Mouse (Mus musculus) kidney, adult 2 months (tissue): ENCODE data around the gene Usp29. TPM values are rescaled to one million over a fixed set of nuclear protein-coding genes. Genes with fewer than 3 reads are reported as not detected.

Experiments
- DNase-seq: peaks from one replicate; pipeline ENCODE4 v3.0.0; 2021
- H3K27ac ChIP-seq: fragments of 200-500 bp; 2 replicates; pipeline ENCODE4 v1.5.1; 2012; ENCODE audit warnings: low read depth, low read length, control low read depth, inconsistent platforms; ENCODE audit not compliant: insufficient read depth
- H3K27me3 ChIP-seq: fragments of 200-500 bp; replicated peaks from 2 replicates; pipeline ENCODE4 v1.6.1; 2012; ENCODE audit warnings: mild to moderate bottlenecking, moderate library complexity, low read length, inconsistent platforms; ENCODE audit not compliant: control insufficient read depth, insufficient read depth
- H3K36me3 ChIP-seq: fragments of 200-500 bp; 2 replicates; pipeline ENCODE4 v1.6.1; 2012; ENCODE audit warnings: mild to moderate bottlenecking, moderate library complexity, low read length, inconsistent platforms; ENCODE audit not compliant: control insufficient read depth, insufficient read depth
- H3K4me1 ChIP-seq: fragments of 200-500 bp; 2 replicates; pipeline ENCODE4 v1.6.1; 2011; ENCODE audit warnings: low read length; ENCODE audit not compliant: control insufficient read depth, insufficient read depth
- H3K4me3 ChIP-seq: fragments of 200-500 bp; 2 replicates; pipeline ENCODE4 v1.5.1; 2011; ENCODE audit warnings: mild to moderate bottlenecking, low read depth, low read length, control low read depth; ENCODE audit not compliant: insufficient read depth
- CTCF ChIP-seq: fragments of 200-500 bp; conservative IDR thresholded peaks from 2 replicates; pipeline ENCODE4 v1.5.1; 2011; ENCODE audit warnings: low read depth, mild to moderate bottlenecking, control low read depth, low read length, moderate library complexity, mixed read lengths; ENCODE audit not compliant: insufficient read depth, insufficient read length
- POLR2A ChIP-seq: fragments of 200-500 bp; IDR thresholded peaks from one replicate; pipeline ENCODE4 v1.6.1; 2011; ENCODE audit warnings: low read depth, low read length, control low read depth
- whole genome bisulfite sequencing: fragments of 180-500 bp; shearing (Covaris S2); methylation state at CpG from one replicate; pipeline ENCODE4 v1.1.7; 2018; 5-methylcytosine and 5-hydroxymethylcytosine counted together
- polyA plus RNA-seq: library from polyadenylated mRNA; depleted of rRNA; stranded (reverse); fragments of >200 nt; gene quantifications from 2 replicates; pipeline ENCODE4 v1.2.3, GENCODE M21; 2012

Gene Usp29
- polyA plus RNA-seq, 1 experiment, result 0.17 TPM

DNA sequence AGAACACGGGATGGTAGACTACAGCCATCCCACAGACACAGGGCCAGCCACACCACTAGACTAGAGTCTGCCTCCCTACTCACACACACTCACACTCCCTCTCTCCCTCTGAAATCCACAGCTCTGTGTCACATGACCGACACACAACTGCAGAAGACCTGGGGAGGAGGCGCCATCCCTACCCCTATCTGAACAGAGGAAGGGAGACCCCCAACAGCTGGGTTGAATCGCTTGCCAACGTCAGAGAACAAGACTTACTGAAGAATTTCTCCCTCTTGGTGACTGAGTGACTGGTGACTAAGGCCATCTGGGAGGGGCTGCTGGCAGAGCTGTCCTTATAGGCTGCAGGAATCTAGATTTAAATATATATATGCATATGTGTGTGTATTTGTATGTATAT lies 181.4 kb downstream of the Usp29 start:
- Histone ChIP-seq H3K4me1 (no peaks in the 10 kb centered on the region), H3K27ac (no peak overlapping the region), H3K27me3 (no peaks in the 10 kb centered on the region), H3K36me3 (no peaks in the 10 kb centered on the region), H3K4me3 (no peak overlapping the region)
- no peak for DNase-seq
- 80% methylated on average over 5 of the region's 5 CpGs for WGBS
- TF ChIP-seq CTCF (no peak), POLR2A (no peak)

DNA sequence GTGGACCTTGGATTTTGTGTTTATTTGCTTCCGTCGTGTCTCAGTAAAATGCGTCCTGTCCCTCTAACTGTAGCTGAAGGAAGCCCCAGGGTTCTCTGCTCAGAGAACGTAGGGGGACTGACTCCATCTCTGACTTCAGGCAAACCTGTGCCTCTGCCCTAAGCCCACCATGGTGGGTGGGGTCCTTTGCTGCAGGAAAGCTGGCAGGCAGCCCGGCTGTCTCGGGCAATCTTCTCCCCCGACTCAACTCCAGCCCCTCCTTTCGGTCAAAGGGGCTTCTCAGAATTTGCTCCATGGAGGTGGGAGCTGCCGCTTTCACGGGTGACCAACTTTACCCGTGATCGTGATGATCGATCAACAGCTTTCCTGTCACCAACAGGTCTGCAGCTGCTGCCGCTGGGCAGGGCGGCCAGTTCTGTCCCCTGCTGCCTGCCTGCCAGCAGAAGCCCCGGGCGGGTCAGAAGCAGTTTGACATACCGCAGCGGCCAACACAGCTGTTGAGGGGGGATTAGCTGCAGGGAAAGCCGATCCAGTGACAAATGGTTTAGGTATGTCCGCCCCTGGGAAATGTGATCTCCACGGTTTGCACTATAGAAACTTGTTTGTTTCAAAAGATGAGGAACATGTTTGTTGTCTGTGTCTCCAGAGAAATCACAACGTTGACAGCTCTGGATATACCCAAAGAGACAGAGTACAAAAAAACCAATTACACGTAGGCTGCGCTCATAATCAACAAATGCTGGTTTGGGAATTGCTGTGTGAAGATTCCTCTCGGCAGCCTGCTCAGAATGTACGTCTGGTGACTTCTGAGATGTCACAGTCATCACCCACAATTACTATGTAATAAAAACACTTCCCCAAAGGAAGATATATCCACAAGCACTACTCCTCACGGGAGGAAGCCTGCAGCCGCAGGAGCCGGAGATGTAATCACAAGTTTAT lies 183.3 kb downstream of the Usp29 start:
- 14% methylated on average over 30 of the region's 30 CpGs for WGBS
- Histone ChIP-seq H3K4me3 (0 out of 2 replicates have a peak overlapping the region, but pooled peaks have one; percentile 22), H3K36me3 (no peaks in the 10 kb centered on the region), H3K27ac (no peak overlapping the region), H3K4me1 (no peaks in the 10 kb centered on the region), H3K27me3 (no peaks in the 10 kb centered on the region)
- DNase-seq, result no peak
- TF ChIP-seq CTCF (no peak), POLR2A (no peak)

DNA sequence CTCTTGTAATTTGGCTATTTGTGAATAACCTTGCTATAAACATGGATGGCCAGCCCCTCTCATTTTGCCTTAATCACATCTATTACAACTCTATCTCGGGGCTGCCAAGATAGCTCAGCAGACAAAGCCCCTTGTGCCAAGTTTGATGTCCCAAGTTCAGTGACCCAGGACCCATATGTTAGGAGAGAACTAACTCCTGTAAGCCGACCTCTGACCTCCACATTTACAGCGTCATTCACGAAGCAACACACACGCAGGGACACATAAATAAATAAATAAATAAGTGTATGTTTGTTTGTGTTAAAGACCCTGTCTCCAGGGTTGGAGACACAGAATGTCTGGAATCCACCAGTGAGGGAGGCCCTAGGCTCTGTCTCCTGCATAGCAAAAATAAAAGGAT lies 186.7 kb downstream of the Usp29 start:
- H3K27ac ChIP-seq, result no peak overlapping the region
- no peak for DNase-seq
- no peaks in the 10 kb centered on the region for H3K4me1 ChIP-seq
- no peak overlapping the region for H3K4me3 ChIP-seq
- TF ChIP-seq POLR2A (no peak), CTCF (no peak)
- WGBS, result 74% methylated on average over 5 of the region's 5 CpGs
- no peaks in the 10 kb centered on the region for H3K27me3 ChIP-seq
- no peaks in the 10 kb centered on the region for H3K36me3 ChIP-seq

DNA sequence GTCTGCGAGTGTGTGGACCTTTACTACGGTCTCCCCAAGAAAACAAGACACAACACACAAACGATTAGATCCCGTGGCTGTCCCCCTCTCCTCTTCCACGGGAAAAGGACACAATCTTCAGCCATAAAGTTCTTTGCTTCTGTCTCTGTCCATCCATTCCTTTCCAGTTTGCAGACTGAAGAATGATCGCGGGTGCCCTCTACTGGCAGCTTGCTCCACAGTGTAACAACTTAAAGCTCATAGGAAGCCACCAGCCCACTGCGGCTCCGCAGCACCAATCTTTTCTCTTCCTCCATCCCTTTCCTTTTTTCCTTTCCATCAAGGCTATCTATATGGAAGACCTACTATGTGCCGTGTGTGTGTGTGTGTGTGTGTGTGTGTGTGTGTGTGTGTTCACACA lies 187.9 kb downstream of the Usp29 start:
- 10% methylated on average over 10 of the region's 10 CpGs for WGBS
- Histone ChIP-seq H3K27ac (no peak overlapping the region), H3K27me3 (no peaks in the 10 kb centered on the region), H3K36me3 (no peaks in the 10 kb centered on the region), H3K4me3 (no peak overlapping the region), H3K4me1 (no peaks in the 10 kb centered on the region)
- no peak for TF ChIP-seq POLR2A
- peak; percentile 85 for TF ChIP-seq CTCF
- peak; percentile 84 for DNase-seq

DNA sequence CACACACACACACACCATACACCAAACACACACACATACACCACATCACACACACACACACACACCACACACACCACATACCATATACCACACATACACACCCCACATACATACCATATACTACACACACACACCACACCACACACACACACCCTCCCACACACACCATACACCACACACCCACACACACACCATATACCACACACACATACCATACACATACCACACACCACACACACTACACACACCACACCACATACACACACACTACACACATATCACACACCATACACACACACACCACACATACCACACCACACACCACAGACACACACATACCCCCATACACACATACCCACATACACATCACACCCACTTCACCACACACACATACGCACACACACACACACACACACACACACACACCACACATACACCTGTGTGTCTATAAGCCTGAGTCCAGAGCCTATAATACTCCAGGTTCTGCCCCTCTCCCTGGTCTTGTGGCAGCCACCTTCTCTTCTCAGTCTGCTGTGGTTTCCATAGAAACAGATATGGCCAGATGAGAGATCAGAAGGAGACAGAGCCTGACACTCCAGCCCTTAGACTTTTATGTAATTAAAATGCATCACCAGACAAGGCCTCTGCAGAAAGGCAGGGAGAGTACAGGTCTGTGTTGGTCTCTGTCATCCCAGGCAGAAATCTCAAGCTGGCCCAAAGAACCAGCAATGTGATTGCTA lies 188.9 kb downstream of the Usp29 start:
- no peaks in the 10 kb centered on the region for H3K4me1 ChIP-seq
- no peak overlapping the region for H3K4me3 ChIP-seq
- H3K27me3 ChIP-seq, result no peaks in the 10 kb centered on the region
- TF ChIP-seq CTCF (no peak), POLR2A (no peak)
- no peaks in the 10 kb centered on the region for H3K36me3 ChIP-seq
- H3K27ac ChIP-seq, result no peak overlapping the region
- no peak for DNase-seq
- WGBS, result 97% methylated on average over 1 of the region's 1 CpGs

DNA sequence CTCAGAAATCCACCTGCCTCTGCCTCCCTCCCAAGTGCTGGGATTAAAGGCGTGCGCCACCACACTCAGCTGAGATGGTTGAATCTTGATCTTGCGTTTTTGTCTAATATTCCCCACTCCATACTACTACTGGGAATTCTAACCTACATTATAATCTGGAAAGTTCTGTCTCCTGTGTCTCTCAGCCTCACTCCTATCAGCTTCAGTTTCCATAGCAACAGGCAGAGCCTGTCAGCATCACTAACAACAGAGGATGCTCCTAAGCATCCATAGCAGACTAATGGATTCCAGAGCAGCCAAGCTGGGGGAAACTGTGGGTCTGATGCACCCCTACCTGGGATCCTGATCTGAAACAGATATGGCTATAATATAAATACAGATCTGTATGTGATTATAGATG lies 193.1 kb downstream of the Usp29 start:
- no peak overlapping the region for H3K27ac ChIP-seq
- no peak for DNase-seq
- no peaks in the 10 kb centered on the region for H3K4me1 ChIP-seq
- no peak overlapping the region for H3K4me3 ChIP-seq
- H3K27me3 ChIP-seq, result no peaks in the 10 kb centered on the region
- TF ChIP-seq POLR2A (no peak), CTCF (no peak)
- no peaks in the 10 kb centered on the region for H3K36me3 ChIP-seq
- 94% methylated on average over 3 of the region's 3 CpGs for WGBS
